ENCODE assay signal across 9 mouse cellular contexts in genomic region chr8:121374777-121375176, GRCm38 (mm10).
A peak's percentile ranks its signal among the peaks of the same experiment; 100 is the strongest.
DNase-seq lines count a peak whose midpoint lies in the region; ATAC-seq and TF ChIP-seq lines count a peak whose summit lies in the region.
"Had no signal": no experiment of that assay in that cellular context is flagged by ENCODE, and none has a peak within 500 bp of the region (broad histone marks: within the 10 kb centered on the region; RNA-seq: fewer than 3 reads in every experiment).

No protein-coding gene starts in this region.

- H3K4me2 ChIP-seq in limb, embryonic 14.5 days (replicated peaks; ENCODE audit: low read depth, low read length, severe bottlenecking) = no peak overlapping the region
- H3K4me2 ChIP-seq: liver, embryonic 13.5 days had no signal

- no peak for TF ChIP-seq CTCF in heart, adult 2 months (IDR thresholded peaks at IDR 0.05)

- H3K36me3 ChIP-seq in heart, adult 2 months (ENCODE audit: control insufficient read depth, insufficient read depth, low read length) = no peaks in the 10 kb centered on the region
- H3K36me3 ChIP-seq in limb, embryonic 14.5 days (ENCODE audit: control insufficient read depth, insufficient read depth, low read length) = no peaks in the 10 kb centered on the region
- H3K36me3 ChIP-seq: liver, embryonic 13.5 days had no signal

- H3K9ac ChIP-seq in heart, adult 2 months (ENCODE audit: low read depth, low read length) = no peak overlapping the region
- no peak overlapping the region for H3K9ac ChIP-seq in limb, embryonic 14.5 days (ENCODE audit: low read depth, low read length, severe bottlenecking)
- H3K9ac ChIP-seq: liver, embryonic 13.5 days had no signal

- H3K4me3 ChIP-seq in heart, adult 2 months = no peak overlapping the region
- H3K4me3 ChIP-seq in limb, embryonic 14.5 days (replicated peaks; ENCODE audit: low read length) = no peak overlapping the region
- H3K4me3 ChIP-seq: liver, embryonic 13.5 days had no signal

- DNase-seq in cerebellum, postnatal 10 days = peak; percentile 63 to 80
- no peak for DNase-seq in cerebellum, adult 11-12 months
- peak; percentile 25 for DNase-seq in NIH3T3 (ENCODE audit: low read depth)
- peak; percentile 58 to 71 for DNase-seq in heart, adult 2 months
- peak; percentile 47 for DNase-seq in limb, embryonic 14.5 days (ENCODE audit: low spot score)
- DNase-seq in frontal cortex, postnatal 10 days (ENCODE audit: low spot score in 2 of 2) = no peak
- no peak for DNase-seq in T-cell, adult 2 months (ENCODE audit: low spot score)
- no peak for DNase-seq in left cerebral cortex, adult 9 months (ENCODE audit: low spot score in 2 of 2)
- DNase-seq: liver, embryonic 13.5 days had no signal

- peaks cover 7% of the 10 kb centered on the region for H3K4me1 ChIP-seq in heart, adult 2 months (ENCODE audit: control insufficient read depth, insufficient read depth, low read length)
- H3K4me1 ChIP-seq in limb, embryonic 14.5 days (ENCODE audit: control insufficient read depth, insufficient read depth, low read length) = peaks cover 24% of the 10 kb centered on the region

- TF ChIP-seq POLR2A in heart, adult 2 months (IDR thresholded peaks at IDR 0.05; ENCODE audit: insufficient read depth, low read depth, low read length) = no peak
- no peak for TF ChIP-seq POLR2A in limb, embryonic 14.5 days (IDR thresholded peaks at IDR 0.05; ENCODE audit: borderline replicate concordance, extremely low read depth, insufficient read depth, insufficient read length)

- no peaks in the 10 kb centered on the region for H3K27me3 ChIP-seq in heart, adult 2 months (ENCODE audit: control insufficient read depth, insufficient read depth, low read length)
- no peaks in the 10 kb centered on the region; the same call in 1 of the 2 replicates for H3K27me3 ChIP-seq in limb, embryonic 14.5 days (ENCODE audit: control insufficient read depth, insufficient read depth, low read length)

- no peaks in the 10 kb centered on the region for H3K79me2 ChIP-seq in heart, adult 2 months (replicated peaks; ENCODE audit: control insufficient read depth, insufficient read depth, low read length)

- TF ChIP-seq EP300 in heart, adult 2 months (IDR thresholded peaks at IDR 0.05; ENCODE audit: insufficient read depth, low read depth, low read length) = no peak

- peak; percentile 56; the same call in 1 of the 2 replicates for ATAC-seq in limb, embryonic 14.5 days (ENCODE audit: low FRiP score, low read depth)

- intact Hi-C loops in heart, adult 2 months (cut with DNase I) = no loop called here

- H3K27ac ChIP-seq in heart, adult 2 months = peak overlapping the region; percentile 17
- H3K27ac ChIP-seq in limb, embryonic 14.5 days (replicated peaks; ENCODE audit: low read depth, low read length) = no peak overlapping the region
- H3K27ac ChIP-seq: liver, embryonic 13.5 days had no signal

- no peaks in the 10 kb centered on the region for H3K9me3 ChIP-seq in limb, embryonic 14.5 days (ENCODE audit: control insufficient read depth, low read length)
- H3K9me3 ChIP-seq: liver, embryonic 13.5 days had no signal

- 14% methylated on average over 8 of the region's 8 CpGs for WGBS in heart, adult 2 months
- whole genome bisulfite sequencing in limb, embryonic 14.5 days = 3% methylated on average over 8 of the region's 8 CpGs

Comparison
In these comparisons a context has a peak if more than half of its experiments do, and no peak if none do; other contexts are left out.
1. DNase-seq: peak in cerebellum, postnatal 10 days (2 of 2), NIH3T3 (single experiment), heart, adult 2 months (2 of 2) and limb, embryonic 14.5 days (single experiment); none in cerebellum, adult 11-12 months (single experiment), frontal cortex, postnatal 10 days (0 of 2), T-cell, adult 2 months (single experiment) and left cerebral cortex, adult 9 months (0 of 2).